Mouse (Mus musculus): ENCODE data around the gene Mr1. TPM values are rescaled to one million over a fixed set of nuclear protein-coding genes. Genes with fewer than 3 reads are reported as not detected.

Mr1 gene
- total and polyA plus RNA-seq, 3 experiments = 4.3 to 7.6 (median 7.1) TPM

GRCm38 (mm10) chr1:155145620-155146019, 994 bp downstream of the Mr1 start:
- no peaks in the 10 kb centered on the region for H3K9me3 ChIP-seq (replicated peaks; ENCODE audit: low read length)
- H3K4me2 ChIP-seq (ENCODE audit: insufficient read depth, low read depth, poor library complexity, severe bottlenecking) = peak overlapping the region; percentile 94
- H3K79me2 ChIP-seq (replicated peaks; ENCODE audit: control insufficient read depth, extremely low read depth, insufficient read depth, poor library complexity, severe bottlenecking) = no peaks in the 10 kb centered on the region
- peak overlapping the region; percentile 59 to 92 (median 84) for H3K4me3 ChIP-seq (replicated peaks in 1 of 3; ENCODE audit: low read depth in 2 of 3, low read length in 2 of 3, poor library complexity in 1 of 3)
- no peak for TF ChIP-seq CHD1 (IDR thresholded peaks at IDR 0.05; ENCODE audit: low read depth, low read length)
- 0 out of 2 replicates have a peak, but pooled peaks have one; percentile 39 for TF ChIP-seq ELF1 (IDR thresholded peaks at IDR 0.05; ENCODE audit: low read depth, low read length)
- dilution Hi-C loops (cut with MboI; ENCODE audit: extremely low pct_ligation_motif_present, extremely low pct_unique_long_range_greater_than_20kb, low sequenced_read_pairs) (no loop called here), in situ Hi-C loops (cut with MboI; ENCODE audit: low pct_ligation_motif_present, low pct_unique_long_range_greater_than_20kb, low sequenced_read_pairs) (no loop called here)
- no peak overlapping the region for H3K27ac ChIP-seq (ENCODE audit: insufficient read depth, low read depth)
- no peaks in the 10 kb centered on the region for H3K36me3 ChIP-seq (replicated peaks in 1 of 2; ENCODE audit: control insufficient read depth in 1 of 2, insufficient read depth in 1 of 2, low read length in 1 of 2)
- no peaks in the 10 kb centered on the region for H3K27me3 ChIP-seq (replicated peaks)
- peak overlapping the region; percentile 91 for H3K9ac ChIP-seq (ENCODE audit: insufficient read depth, low read depth)
- peaks cover 6 to 28% of the 10 kb centered on the region in 2 experiments for H3K4me1 ChIP-seq (ENCODE audit: control insufficient read depth in 1 of 2, insufficient read depth in 2 of 2)
- peak; percentile 41 for DNase-seq (ENCODE audit: extremely low read depth)

GRCm38 (mm10) chr1:155140076-155140475, 6.5 kb downstream of the Mr1 start:
- Histone ChIP-seq H3K4me2 (ENCODE audit: insufficient read depth, low read depth, poor library complexity, severe bottlenecking) (no peak overlapping the region), H3K36me3 (replicated peaks in 1 of 2; ENCODE audit: control insufficient read depth in 1 of 2, insufficient read depth in 1 of 2, low read length in 1 of 2) (peaks cover 0 to 23% of the 10 kb centered on the region in 2 experiments), H3K9ac (ENCODE audit: insufficient read depth, low read depth) (no peak overlapping the region), H3K27ac (ENCODE audit: insufficient read depth, low read depth) (no peak overlapping the region), H3K4me3 (replicated peaks in 1 of 3; ENCODE audit: low read depth in 2 of 3, low read length in 2 of 3, poor library complexity in 1 of 3) (no peak overlapping the region), H3K4me1 (ENCODE audit: control insufficient read depth in 1 of 2, insufficient read depth in 2 of 2) (peaks cover 18 to 60% of the 10 kb centered on the region in 2 experiments), H3K9me3 (replicated peaks; ENCODE audit: low read length) (no peaks in the 10 kb centered on the region), H3K27me3 (replicated peaks) (no peaks in the 10 kb centered on the region), H3K79me2 (replicated peaks; ENCODE audit: control insufficient read depth, extremely low read depth, insufficient read depth, poor library complexity, severe bottlenecking) (no peaks in the 10 kb centered on the region)
- TF ChIP-seq JUN (IDR thresholded peaks at IDR 0.05; ENCODE audit: insufficient read depth, low read depth, low read length) (no peak), ETS1 (conservative IDR thresholded peaks at IDR 0.05; ENCODE audit: low read depth, low read length) (0 out of 2 replicates have a peak, but pooled peaks have one; percentile 21), HCFC1 (IDR thresholded peaks at IDR 0.05; ENCODE audit: low read depth, low read length) (no peak), SIN3A (IDR thresholded peaks at IDR 0.05; ENCODE audit: low read length) (no peak), SMC3 (IDR thresholded peaks at IDR 0.05; ENCODE audit: low read depth, low read length) (peak; percentile 96), RAD21 (IDR thresholded peaks at IDR 0.05; ENCODE audit: low read depth, low read length) (peak; percentile 80), CTCF (conservative IDR thresholded peaks at IDR 0.05 in 1 of 2, IDR thresholded peaks at IDR 0.05 in 1 of 2; ENCODE audit: low read depth in 2 of 2, low read length in 2 of 2) (peak; percentile 54 to 84), MEF2A (IDR thresholded peaks at IDR 0.05; ENCODE audit: borderline replicate concordance, low read depth, low read length) (peak; percentile 19; the same call in 1 of the 2 replicates), POLR2AphosphoS2 (IDR thresholded peaks at IDR 0.05; ENCODE audit: low read depth, low read length) (no peak), JUND (conservative IDR thresholded peaks at IDR 0.05; ENCODE audit: low read depth, low read length) (peak; percentile 33; the same call in 1 of the 2 replicates), ZC3H11A (IDR thresholded peaks at IDR 0.05; ENCODE audit: low read depth, low read length) (peak; percentile 50; the same call in 1 of the 2 replicates), BHLHE40 (IDR thresholded peaks at IDR 0.05; ENCODE audit: low read depth, low read length) (no peak)
- in situ Hi-C loops (cut with MboI; ENCODE audit: low pct_ligation_motif_present, low pct_unique_long_range_greater_than_20kb, low sequenced_read_pairs) (loop anchor here (5.0 kb wide), 1 partner anchor 43 kb away; the partner anchor contains the start of gene Ier5), dilution Hi-C loops (cut with MboI; ENCODE audit: extremely low pct_ligation_motif_present, extremely low pct_unique_long_range_greater_than_20kb, low sequenced_read_pairs) (no loop called here)
- peak; percentile 92 for DNase-seq (ENCODE audit: extremely low read depth)
